Mouse (Mus musculus) retina, postnatal 7 days (tissue): Measurements from ENCODE around the gene Slc38a8.

Experiments used
- DNase-seq: peaks from one replicate; pipeline ENCODE4 v3.0.0-alpha.2; 2012; ENCODE audit warnings: low read depth, low spot score

Slc38a8 gene

DNA sequence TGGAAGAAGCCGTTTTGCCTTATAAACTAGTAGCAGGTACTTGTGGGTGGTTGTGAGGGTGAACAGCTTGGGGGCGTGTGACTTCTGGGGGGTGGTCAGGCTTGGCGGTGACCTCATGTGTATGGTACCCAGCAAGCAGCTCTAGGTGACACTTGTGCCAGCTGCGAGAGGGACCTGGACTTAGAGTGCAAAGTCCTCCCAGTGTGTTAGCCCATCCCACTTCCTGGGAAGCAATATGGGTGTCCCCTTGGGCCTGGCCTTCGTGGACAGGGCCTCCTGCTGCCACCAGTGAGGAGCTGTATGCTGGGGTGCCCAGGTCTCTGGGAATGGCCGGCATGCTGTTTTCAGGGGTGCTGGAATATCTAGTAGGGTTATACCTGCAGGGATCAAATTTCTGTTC, 62.6 kb downstream of the Slc38a8 start:
- DNase-seq: no peak

DNA sequence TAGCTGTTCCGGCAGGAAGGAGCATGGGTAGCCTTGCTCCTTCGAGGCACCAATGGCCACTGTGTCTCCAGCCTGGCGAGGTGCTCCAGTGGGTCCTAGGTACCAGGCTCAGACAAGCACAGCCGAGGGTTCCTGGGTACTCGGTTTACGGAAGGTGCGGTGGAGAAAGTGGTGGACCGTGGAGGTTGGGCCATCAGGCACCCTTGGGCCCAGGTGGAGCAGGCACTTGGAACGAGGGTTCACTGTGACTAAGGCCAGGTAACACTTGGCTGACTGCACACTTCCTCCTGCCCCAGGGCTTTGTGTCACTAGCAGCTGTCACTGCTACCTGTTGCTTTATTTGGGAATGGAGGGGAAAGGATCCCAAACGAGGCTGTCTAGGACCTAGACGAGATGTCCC, 64.0 kb downstream of the Slc38a8 start:
- DNase-seq: no peak

DNA sequence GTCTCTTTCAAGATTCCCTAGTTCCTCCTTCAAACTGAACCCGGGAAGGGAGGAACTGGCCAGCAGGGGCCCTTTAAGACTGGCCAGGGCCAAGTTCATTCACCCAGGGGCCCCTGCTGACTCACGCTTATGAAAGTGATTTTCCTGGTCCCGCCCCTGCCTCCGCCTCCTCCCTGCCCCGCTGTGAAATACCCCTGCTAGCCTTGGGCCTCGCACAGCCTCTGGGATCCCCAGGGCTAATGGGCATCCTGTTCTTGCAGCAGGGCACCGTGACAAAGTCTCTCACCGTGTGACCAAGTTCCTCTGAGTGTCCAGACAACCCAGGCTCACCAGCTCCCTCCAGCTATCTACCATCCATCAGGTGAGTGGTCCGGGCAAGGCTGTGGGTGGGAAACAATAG, 64.6 kb downstream of the Slc38a8 start:
- no peak for DNase-seq

GRCm38 (mm10) chr8:119436331-119436730, 65.2 kb downstream of the Slc38a8 start:
- DNase-seq: no peak

- DNase-seq: no peak
These were observed 66.0 kb downstream of the Slc38a8 start for GRCm38 (mm10) chr8:119435527-119435926.

- no peak for DNase-seq
These were observed 66.9 kb downstream of the Slc38a8 start for GRCm38 (mm10) chr8:119434569-119434968.

DNA sequence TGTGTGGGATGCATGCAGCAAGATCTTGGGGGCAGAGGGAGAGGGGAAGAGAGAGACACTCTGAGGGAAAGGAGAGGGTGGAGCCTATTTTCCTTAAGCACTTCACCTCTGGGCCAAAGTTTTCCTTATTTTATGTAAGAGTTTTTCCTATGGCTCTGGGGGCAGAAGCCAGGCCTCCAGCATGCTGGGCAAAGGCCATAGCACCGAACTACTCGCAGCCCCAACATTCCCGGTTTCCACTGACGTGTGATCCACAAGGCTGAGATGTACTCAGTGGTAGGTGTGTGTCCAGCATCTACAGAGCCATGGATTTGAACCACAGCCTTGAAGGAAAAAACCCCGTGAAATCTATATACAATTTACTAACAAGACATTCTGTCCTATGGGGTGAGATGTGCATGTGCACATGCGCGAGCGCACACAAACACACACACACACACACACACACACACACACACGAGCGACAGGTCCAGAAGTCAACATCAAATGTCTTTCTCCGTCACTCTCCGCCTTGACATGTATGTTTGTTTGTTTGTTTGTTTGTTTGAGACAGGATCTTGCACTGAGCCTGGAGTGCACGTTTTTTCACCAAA, 67.8 kb downstream of the Slc38a8 start, which contains the start of gene Osgin1:
Osgin1 (plus strand) TSS at position 543 of the 593 bp plus-strand sequence.
- no peak for DNase-seq

DNA sequence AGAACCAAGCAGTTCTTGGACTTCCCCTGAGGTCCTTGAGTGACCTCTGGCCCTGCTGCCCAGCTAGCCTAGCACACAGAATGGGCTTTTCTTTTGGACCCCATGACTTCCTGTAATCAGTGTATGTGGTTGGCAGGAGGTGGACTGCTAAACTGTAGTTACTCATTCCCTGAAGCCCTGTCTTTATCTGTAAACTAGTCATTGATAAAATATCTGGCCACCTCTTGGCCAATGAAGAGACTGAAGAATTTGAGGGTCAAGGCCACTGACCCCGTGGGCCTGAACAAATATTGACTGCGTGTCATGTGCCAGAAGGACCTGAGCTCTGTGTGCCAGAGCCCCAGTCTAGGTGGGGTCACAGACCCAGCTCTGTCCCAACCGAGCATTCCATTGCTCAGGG, 69.1 kb downstream of the Slc38a8 start:
- DNase-seq: no peak

GRCm38 (mm10) chr8:119430690-119431089, 70.8 kb downstream of the Slc38a8 start:
- DNase-seq: no peak

- DNase-seq: no peak
These were observed 71.2 kb downstream of the Slc38a8 start for GRCm38 (mm10) chr8:119430250-119430649.
